Mouse (Mus musculus) bone marrow macrophage, adult 2 months (primary cell): ENCODE measurements around the gene Lalba.

Experiments used
- CTCF ChIP-seq: IDR thresholded peaks from 2 replicates; pipeline ENCODE4 v1.5.1; 2012; ENCODE audit warnings: low read depth, mild to moderate bottlenecking, low read length, moderate library complexity
- POLR2A ChIP-seq: IDR thresholded peaks from 2 replicates; pipeline ENCODE4 v1.6.1; 2012; ENCODE audit warnings: mild to moderate bottlenecking, low read depth, low read length, borderline replicate concordance

DNA sequence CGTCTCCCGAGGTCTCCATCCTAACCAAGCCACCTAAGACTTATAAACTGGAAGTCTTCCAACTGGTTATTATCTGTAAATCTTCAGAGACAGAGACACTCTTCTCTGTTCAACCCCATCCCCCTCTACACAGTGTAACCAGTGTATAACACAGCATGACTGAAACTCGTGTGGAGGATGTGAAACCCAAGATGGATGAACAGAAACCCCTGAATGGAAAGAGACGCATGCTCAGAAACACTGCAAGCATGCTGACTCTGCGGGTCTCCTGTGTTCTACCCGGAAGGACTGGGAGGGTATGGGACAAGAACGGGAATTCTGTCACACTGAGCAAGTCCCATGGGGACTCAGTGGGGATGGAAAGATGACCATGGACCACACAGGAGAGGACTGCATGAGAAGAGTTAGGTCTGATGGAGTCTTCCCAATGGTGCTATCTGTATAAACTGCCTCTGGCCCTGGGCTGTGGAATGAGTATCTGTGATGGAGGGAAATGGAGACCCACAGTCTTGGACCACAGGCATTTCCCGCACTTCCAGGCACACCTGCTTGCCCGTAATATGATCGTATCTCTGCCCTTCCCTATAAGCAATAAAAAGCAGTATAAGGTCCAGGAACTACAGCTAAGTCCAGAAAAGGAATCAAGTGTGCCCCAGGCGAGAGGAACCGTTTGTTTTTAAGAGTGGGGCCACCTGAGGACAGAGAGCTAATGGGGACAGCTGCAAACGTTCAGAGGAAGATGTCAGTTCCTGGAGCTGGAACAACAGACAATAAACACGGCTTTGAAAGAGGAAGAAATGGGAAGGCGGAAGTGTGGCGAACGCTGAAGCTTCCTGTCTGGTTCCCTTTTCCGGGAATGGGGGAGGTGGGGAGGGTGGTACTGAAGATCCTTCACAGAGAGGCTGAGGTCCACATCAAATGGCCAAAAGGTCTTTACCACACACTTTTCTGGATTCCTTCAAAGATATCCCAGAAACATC is 1.7 kb upstream of the Lalba start:
- TF ChIP-seq CTCF (no peak), POLR2A (no peak)
